ENCODE assay signal across 9 mouse cellular contexts in the genomic region with DNA sequence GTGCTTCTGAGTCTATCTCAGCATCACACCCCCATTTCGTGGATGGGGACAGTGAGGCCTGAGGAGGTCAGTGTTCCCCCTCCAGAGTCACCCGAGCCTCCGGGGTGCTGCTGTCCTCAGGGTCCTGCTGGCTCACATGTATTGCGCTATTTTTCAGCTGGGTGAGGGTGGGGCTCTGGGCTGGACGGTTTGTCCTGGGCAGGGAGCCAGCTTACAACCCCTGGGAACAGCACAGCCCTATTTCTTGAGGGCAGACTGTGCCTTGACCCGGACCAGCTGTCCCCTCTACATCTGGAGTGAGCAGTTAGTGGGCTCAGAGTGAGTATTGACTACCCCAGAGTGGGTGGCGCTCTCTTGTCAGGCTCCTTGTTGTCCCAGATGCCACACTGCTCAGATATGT. TPM values are rescaled to one million over a fixed set of nuclear protein-coding genes. Genes with fewer than 3 reads are reported as not detected.
A peak's percentile ranks its signal among the peaks of the same experiment; 100 is the strongest.
DNase-seq lines count a peak whose midpoint lies in the region; ATAC-seq and TF ChIP-seq lines count a peak whose summit lies in the region.
"Had no signal": no experiment of that assay in that cellular context is flagged by ENCODE, and none has a peak within 500 bp of the region (broad histone marks: within the 10 kb centered on the region; RNA-seq: fewer than 3 reads in every experiment).

No protein-coding gene starts in this region.

- H3K4me1 ChIP-seq in liver, postnatal 0 days (ENCODE audit: insufficient read depth) = peaks cover 4% of the 10 kb centered on the region; the same call in 1 of the 2 replicates
- peaks cover 12% of the 10 kb centered on the region for H3K4me1 ChIP-seq in liver, embryonic 12.5 days
- H3K4me1 ChIP-seq in stomach, postnatal 0 days (replicated peaks; ENCODE audit: control insufficient read depth, insufficient read depth) = peaks cover 4% of the 10 kb centered on the region; the same call in 1 of the 2 replicates

- TF ChIP-seq CTCF in liver, postnatal 0 days (IDR thresholded peaks at IDR 0.05; ENCODE audit: low read depth) = no peak
- no peak for TF ChIP-seq CTCF in stomach, postnatal 0 days (IDR thresholded peaks at IDR 0.05; ENCODE audit: low read depth)

- no peaks in the 10 kb centered on the region for H3K9me3 ChIP-seq in liver, postnatal 0 days (ENCODE audit: low read length)
- no peaks in the 10 kb centered on the region for H3K9me3 ChIP-seq in liver, embryonic 12.5 days (replicated peaks)
- H3K9me3 ChIP-seq in stomach, postnatal 0 days (ENCODE audit: control insufficient read depth, low read length) = no peaks in the 10 kb centered on the region
- H3K9me3 ChIP-seq: hindbrain, embryonic 15.5 days had no signal

- H3K36me3 ChIP-seq in liver, postnatal 0 days (replicated peaks; ENCODE audit: insufficient read depth, low read length) = no peaks in the 10 kb centered on the region
- no peaks in the 10 kb centered on the region for H3K36me3 ChIP-seq in liver, embryonic 12.5 days
- no peaks in the 10 kb centered on the region for H3K36me3 ChIP-seq in stomach, postnatal 0 days (ENCODE audit: control insufficient read depth, insufficient read depth, low read length)
- H3K36me3 ChIP-seq: hindbrain, embryonic 15.5 days had no signal

- H3K4me2 ChIP-seq in liver, postnatal 0 days (ENCODE audit: low read depth, low read length) = no peak overlapping the region
- no peak overlapping the region for H3K4me2 ChIP-seq in liver, embryonic 12.5 days
- no peak overlapping the region for H3K4me2 ChIP-seq in stomach, postnatal 0 days (replicated peaks; ENCODE audit: low read depth)
- H3K4me2 ChIP-seq: hindbrain, embryonic 15.5 days had no signal

- H3K27ac ChIP-seq in liver, postnatal 0 days (ENCODE audit: low read depth) = no peak overlapping the region
- H3K27ac ChIP-seq in liver, embryonic 12.5 days = no peak overlapping the region
- H3K27ac ChIP-seq in stomach, postnatal 0 days (replicated peaks) = no peak overlapping the region
- H3K27ac ChIP-seq: hindbrain, embryonic 15.5 days had no signal

- intact Hi-C loops in gastrocnemius, postnatal 36 days (cut with DNase I) = no loop called here

- ATAC-seq in liver, postnatal 0 days = peak; percentile 43; the same call in 1 of the 2 replicates
- no peak for ATAC-seq in liver, embryonic 12.5 days
- peak; percentile 55; the same call in 1 of the 2 replicates for ATAC-seq in stomach, postnatal 0 days (ENCODE audit: low FRiP score, low TSS enrichment)

- WGBS in liver, postnatal 0 days (ENCODE audit: insufficient replicate concordance) = 64% methylated on average over 7 of the region's 7 CpGs
- 59% methylated on average over 7 of the region's 7 CpGs for WGBS in liver, embryonic 12.5 days (ENCODE audit: insufficient replicate concordance)
- 24% methylated on average over 7 of the region's 7 CpGs for WGBS in stomach, postnatal 0 days

- no peak for DNase-seq in liver, postnatal 0 days
- DNase-seq in gastrocnemius, postnatal 36 days = peak; percentile 63 to 82
- DNase-seq in kidney, postnatal 14 days = peak; percentile 72
- peak; percentile 45 for DNase-seq in stomach, postnatal 0 days (ENCODE audit: low spot score)
- no peak for DNase-seq in neural tube, embryonic 10.5 days (ENCODE audit: extremely low spot score, low spot score)
- DNase-seq in thymus, postnatal 10 days (ENCODE audit: low spot score in 2 of 2) = no peak
- DNase-seq: liver had no signal

- TF ChIP-seq EP300 in liver, postnatal 0 days (IDR thresholded peaks at IDR 0.05; ENCODE audit: low read depth) = no peak
- TF ChIP-seq EP300 in stomach, postnatal 0 days (optimal IDR thresholded peaks at IDR 0.05) = no peak

- no peak overlapping the region for H3K4me3 ChIP-seq in liver, postnatal 0 days (ENCODE audit: low read depth, low read length)
- no peak overlapping the region for H3K4me3 ChIP-seq in liver, embryonic 12.5 days
- no peak overlapping the region for H3K4me3 ChIP-seq in stomach, postnatal 0 days (ENCODE audit: low read depth, low read length)
- H3K4me3 ChIP-seq: hindbrain, embryonic 15.5 days had no signal

- no peaks in the 10 kb centered on the region for H3K27me3 ChIP-seq in liver, postnatal 0 days (ENCODE audit: insufficient read depth, low read length)
- peaks cover 25% of the 10 kb centered on the region for H3K27me3 ChIP-seq in liver, embryonic 12.5 days (replicated peaks)
- no peaks in the 10 kb centered on the region for H3K27me3 ChIP-seq in stomach, postnatal 0 days (ENCODE audit: control insufficient read depth, insufficient read depth, low read length)
- H3K27me3 ChIP-seq: hindbrain, embryonic 15.5 days had no signal

- H3K9ac ChIP-seq in liver, postnatal 0 days (replicated peaks) = no peak overlapping the region
- H3K9ac ChIP-seq in liver, embryonic 12.5 days = no peak overlapping the region
- no peak overlapping the region for H3K9ac ChIP-seq in stomach, postnatal 0 days (ENCODE audit: low read length)
- H3K9ac ChIP-seq: hindbrain, embryonic 15.5 days had no signal

RNA-seq across cellular contexts. Expression of gene D630003M21Rik, which starts 37.9 kb away (rescaled TPM):
- 0.64 and 0.67 TPM in 2 replicates for polyA plus RNA-seq in liver, postnatal 0 days (2015; fragmentation: Nextera tagmentation; extraction: Ambion mirVana)
- 0.31 and 0.39 TPM in 2 replicates for polyA plus RNA-seq in liver, embryonic 12.5 days (2016; fragmentation: Nextera tagmentation; extraction: Ambion mirVana)
- total RNA-seq in gastrocnemius, postnatal 36 days (2021) = 1 to 10 TPM; 2.2 TPM
- polyA plus RNA-seq in stomach, postnatal 0 days (2015; fragmentation: Nextera tagmentation; extraction: Ambion mirVana) = 1.7 TPM in 2 replicates

RNA-seq across cellular contexts. Expression of gene Tgm2, which starts 44.9 kb away (rescaled TPM):
- polyA plus RNA-seq in liver, postnatal 0 days (2015; fragmentation: Nextera tagmentation; extraction: Ambion mirVana) = 44.4 and 59.7 TPM in 2 replicates
- polyA plus RNA-seq in liver, embryonic 12.5 days (2016; fragmentation: Nextera tagmentation; extraction: Ambion mirVana) = 69.4 and 69.9 TPM in 2 replicates
- 10 to 100 TPM; 41.0 to 53.1 TPM for total RNA-seq in gastrocnemius, postnatal 36 days (2021)
- 109 and 114 TPM in 2 replicates for polyA plus RNA-seq in stomach, postnatal 0 days (2015; fragmentation: Nextera tagmentation; extraction: Ambion mirVana)

Comparison
In these comparisons a context has a peak if more than half of its experiments do, and no peak if none do; other contexts are left out.
1. DNase-seq: peak in gastrocnemius, postnatal 36 days (2 of 2), kidney, postnatal 14 days (single experiment) and stomach, postnatal 0 days (single experiment); none in liver, postnatal 0 days (single experiment), neural tube, embryonic 10.5 days (single experiment) and thymus, postnatal 10 days (0 of 2).